Mouse (Mus musculus): Measurements from ENCODE around the gene Trim62. TPM values are rescaled to one million over a fixed set of nuclear protein-coding genes. Genes with fewer than 3 reads are reported as not detected.
"Not testable (repeated sequence)": the region's sequence is repeated elsewhere in the genome, so short reads cannot be mapped to it uniquely, and the experiment has no call there.

Gene Trim62
- polyA plus RNA-seq, 1 experiment from 2014 or later: 2.8 TPM

- no peak overlapping the region for H3K27ac ChIP-seq (replicated peaks)
- no peak overlapping the region for H3K9ac ChIP-seq
- no peaks in the 10 kb centered on the region for H3K36me3 ChIP-seq
- no peak overlapping the region for H3K4me2 ChIP-seq
- no peak for ATAC-seq (ENCODE audit: extremely low read depth, insufficient number of reproducible peaks, low FRiP score, low TSS enrichment)
- WGBS: 53% methylated on average over 2 of the region's 2 CpGs
- H3K4me1 ChIP-seq: peaks cover 16% of the 10 kb centered on the region
- 0 out of 2 replicates have a peak, but pooled peaks cover 2% of the 10 kb centered on the region for H3K9me3 ChIP-seq
- H3K4me3 ChIP-seq: no peak overlapping the region
- 0 out of 2 replicates have a peak, but pooled peaks cover 3% of the 10 kb centered on the region for H3K27me3 ChIP-seq (replicated peaks)
These were observed 26.2 kb upstream of the Trim62 start for GRCm38 (mm10) chr4:128857212-128857611.

GRCm38 (mm10) chr4:128858226-128858625 is 25.2 kb upstream of the Trim62 start:
- H3K27me3 ChIP-seq (replicated peaks); H3K27ac ChIP-seq (replicated peaks); H3K4me3 ChIP-seq; ATAC-seq (ENCODE audit: extremely low read depth, insufficient number of reproducible peaks, low FRiP score, low TSS enrichment); H3K4me2 ChIP-seq; H3K9me3 ChIP-seq; H3K36me3 ChIP-seq; H3K9ac ChIP-seq: not testable (repeated sequence)
- H3K4me1 ChIP-seq: peaks cover 12% of the 10 kb centered on the region

GRCm38 (mm10) chr4:128858878-128859277 is 24.5 kb upstream of the Trim62 start:
- WGBS: 65% methylated on average over 4 of the region's 4 CpGs
- H3K4me2 ChIP-seq: no peak overlapping the region
- 0 out of 2 replicates have a peak, but pooled peaks cover 6% of the 10 kb centered on the region for H3K27me3 ChIP-seq (replicated peaks)
- H3K36me3 ChIP-seq: no peaks in the 10 kb centered on the region
- H3K27ac ChIP-seq (replicated peaks): no peak overlapping the region
- no peak overlapping the region for H3K4me3 ChIP-seq
- no peak overlapping the region for H3K9ac ChIP-seq
- no peak for ATAC-seq (ENCODE audit: extremely low read depth, insufficient number of reproducible peaks, low FRiP score, low TSS enrichment)
- peaks cover 12% of the 10 kb centered on the region for H3K4me1 ChIP-seq
- 0 out of 2 replicates have a peak, but pooled peaks cover 2% of the 10 kb centered on the region for H3K9me3 ChIP-seq

GRCm38 (mm10) chr4:128872992-128873391 is 10.4 kb upstream of the Trim62 start:
- no peaks in the 10 kb centered on the region for H3K36me3 ChIP-seq
- H3K4me3 ChIP-seq: no peak overlapping the region
- H3K27ac ChIP-seq (replicated peaks): no peak overlapping the region
- H3K27me3 ChIP-seq (replicated peaks): peaks cover 43% of the 10 kb centered on the region
- no peak for ATAC-seq (ENCODE audit: extremely low read depth, insufficient number of reproducible peaks, low FRiP score, low TSS enrichment)
- no peak overlapping the region for H3K9ac ChIP-seq
- no peaks in the 10 kb centered on the region for H3K9me3 ChIP-seq
- 44% methylated on average over 19 of the region's 19 CpGs for WGBS
- H3K4me1 ChIP-seq: peaks cover 7% of the 10 kb centered on the region
- peak overlapping the region; percentile 36 for H3K4me2 ChIP-seq

GRCm38 (mm10) chr4:128874062-128874461 is 9.3 kb upstream of the Trim62 start:
- H3K4me2 ChIP-seq: no peak overlapping the region
- no peaks in the 10 kb centered on the region for H3K36me3 ChIP-seq
- H3K27ac ChIP-seq (replicated peaks): no peak overlapping the region
- H3K9ac ChIP-seq: no peak overlapping the region
- 92% methylated on average over 17 of the region's 17 CpGs for WGBS
- no peak overlapping the region for H3K4me3 ChIP-seq
- H3K9me3 ChIP-seq: no peaks in the 10 kb centered on the region
- ATAC-seq (ENCODE audit: extremely low read depth, insufficient number of reproducible peaks, low FRiP score, low TSS enrichment): no peak
- H3K4me1 ChIP-seq: peaks cover 10% of the 10 kb centered on the region
- H3K27me3 ChIP-seq (replicated peaks): peaks cover 53% of the 10 kb centered on the region

- ATAC-seq (ENCODE audit: extremely low read depth, insufficient number of reproducible peaks, low FRiP score, low TSS enrichment): no peak
- Histone ChIP-seq H3K4me3 (no peak overlapping the region), H3K4me1 (peaks cover 14% of the 10 kb centered on the region), H3K27ac (replicated peaks) (no peak overlapping the region), H3K9ac (no peak overlapping the region), H3K4me2 (no peak overlapping the region), H3K27me3 (replicated peaks) (peaks cover 61% of the 10 kb centered on the region), H3K9me3 (no peaks in the 10 kb centered on the region), H3K36me3 (no peaks in the 10 kb centered on the region)
- WGBS: 82% methylated on average over 11 of the region's 11 CpGs
These were observed 7.9 kb upstream of the Trim62 start for GRCm38 (mm10) chr4:128875439-128875838.

GRCm38 (mm10) chr4:128877520-128877919 is 5.9 kb upstream of the Trim62 start:
- Histone ChIP-seq H3K27me3 (replicated peaks) (peaks cover 55% of the 10 kb centered on the region), H3K4me3 (no peak overlapping the region), H3K27ac (replicated peaks) (no peak overlapping the region), H3K9ac (0 out of 2 replicates have a peak overlapping the region, but pooled peaks have one; percentile 28), H3K4me2 (0 out of 2 replicates have a peak overlapping the region, but pooled peaks have one; percentile 9), H3K36me3 (no peaks in the 10 kb centered on the region), H3K4me1 (peaks cover 14% of the 10 kb centered on the region), H3K9me3 (peaks cover 5% of the 10 kb centered on the region)
- ATAC-seq (ENCODE audit: extremely low read depth, insufficient number of reproducible peaks, low FRiP score, low TSS enrichment): no peak
- 11% methylated on average over 6 of the region's 6 CpGs for WGBS

- WGBS: 22% methylated on average over 13 of the region's 13 CpGs
- Histone ChIP-seq H3K4me2 (no peak overlapping the region), H3K4me3 (no peak overlapping the region), H3K4me1 (peaks cover 22% of the 10 kb centered on the region), H3K27ac (replicated peaks) (no peak overlapping the region), H3K9me3 (peaks cover 5% of the 10 kb centered on the region), H3K27me3 (replicated peaks) (peaks cover 45% of the 10 kb centered on the region), H3K36me3 (no peaks in the 10 kb centered on the region), H3K9ac (no peak overlapping the region)
- no peak for ATAC-seq (ENCODE audit: extremely low read depth, insufficient number of reproducible peaks, low FRiP score, low TSS enrichment)
These were observed 4.4 kb upstream of the Trim62 start for GRCm38 (mm10) chr4:128878901-128879491.

GRCm38 (mm10) chr4:128883801-128884710 is 676 bp downstream of the Trim62 start:
- Histone ChIP-seq H3K36me3 (peaks cover 9% of the 10 kb centered on the region), H3K27ac (replicated peaks) (peak overlapping the region; percentile 54; the same call in 1 of the 2 replicates), H3K4me3 (peak overlapping the region; percentile 81), H3K9ac (peak overlapping the region; percentile 85), H3K4me1 (peaks cover 21% of the 10 kb centered on the region), H3K9me3 (peaks cover 5% of the 10 kb centered on the region), H3K27me3 (replicated peaks) (peaks cover 19% of the 10 kb centered on the region), H3K4me2 (peak overlapping the region; percentile 100)
- WGBS: under 1% methylated on average over 94 of the region's 94 CpGs
- peak; percentile 24; the same call in 1 of the 2 replicates for ATAC-seq (ENCODE audit: extremely low read depth, insufficient number of reproducible peaks, low FRiP score, low TSS enrichment)

- H3K4me3 ChIP-seq: peak overlapping the region; percentile 81
- peak overlapping the region; percentile 85; the same call in 1 of the 2 replicates for H3K9ac ChIP-seq
- no peak overlapping the region for H3K27ac ChIP-seq (replicated peaks)
- H3K9me3 ChIP-seq: peaks cover 5% of the 10 kb centered on the region
- peak overlapping the region; percentile 100 for H3K4me2 ChIP-seq
- no peak for ATAC-seq (ENCODE audit: extremely low read depth, insufficient number of reproducible peaks, low FRiP score, low TSS enrichment)
- 59% methylated on average over 5 of the region's 5 CpGs for WGBS
- peaks cover 9% of the 10 kb centered on the region for H3K36me3 ChIP-seq
- peaks cover 17% of the 10 kb centered on the region for H3K4me1 ChIP-seq
- peaks cover 12% of the 10 kb centered on the region for H3K27me3 ChIP-seq (replicated peaks)
These were observed 1.3 kb downstream of the Trim62 start for GRCm38 (mm10) chr4:128884711-128885095.

- H3K4me1 ChIP-seq: peaks cover 20% of the 10 kb centered on the region
- no peak overlapping the region for H3K4me2 ChIP-seq
- no peak for ATAC-seq (ENCODE audit: extremely low read depth, insufficient number of reproducible peaks, low FRiP score, low TSS enrichment)
- no peak overlapping the region for H3K27ac ChIP-seq (replicated peaks)
- H3K9ac ChIP-seq: no peak overlapping the region
- peaks cover 11% of the 10 kb centered on the region for H3K27me3 ChIP-seq (replicated peaks)
- 95% methylated on average over 8 of the region's 8 CpGs for WGBS
- no peak overlapping the region for H3K4me3 ChIP-seq
- peaks cover 9% of the 10 kb centered on the region for H3K36me3 ChIP-seq
- H3K9me3 ChIP-seq: peaks cover 5% of the 10 kb centered on the region
These were observed 2.2 kb downstream of the Trim62 start for GRCm38 (mm10) chr4:128885540-128885939.
